Mouse (Mus musculus) megakaryocyte, embryonic 14.5 days (primary cell): ENCODE results near the gene Adprm.

ENCODE experiments used
- FLI1 ChIP-seq: IDR thresholded peaks from 2 replicates; pipeline ENCODE4 v1.6.1; 2012; ENCODE audit warnings: low read length, inconsistent platforms, mixed read lengths
- GATA1 ChIP-seq: IDR thresholded peaks from 3 replicates; pipeline ENCODE4 v1.6.1; 2012; ENCODE audit warnings: mixed read lengths, low read length, inconsistent platforms, borderline replicate concordance

- TF ChIP-seq GATA1 = no peak
- TF ChIP-seq FLI1 = no peak
Observed at GRCm38 (mm10) chr11:67002911-67003310, 49.5 kb downstream of the Adprm start.
